Mouse (Mus musculus) thymus, adult 2 months (tissue): ENCODE results near the gene Slc41a3.

Experiments
- CTCF ChIP-seq: fragments of 200-500 bp; IDR thresholded peaks from 2 replicates; pipeline ENCODE4 v1.5.1; 2012; ENCODE audit warnings: mild to moderate bottlenecking, control low read depth, low read length, moderate library complexity, borderline replicate concordance; ENCODE audit not compliant: control insufficient read depth, poor library complexity, insufficient read depth; ENCODE audit errors: extremely low read depth
- POLR2A ChIP-seq: fragments of 200-500 bp; IDR thresholded peaks from 2 replicates; pipeline ENCODE4 v1.6.1; 2012; ENCODE audit warnings: mild to moderate bottlenecking, low read length, control low read depth, moderate library complexity; ENCODE audit not compliant: control insufficient read depth, poor library complexity, insufficient read depth; ENCODE audit errors: extremely low read depth

DNA sequence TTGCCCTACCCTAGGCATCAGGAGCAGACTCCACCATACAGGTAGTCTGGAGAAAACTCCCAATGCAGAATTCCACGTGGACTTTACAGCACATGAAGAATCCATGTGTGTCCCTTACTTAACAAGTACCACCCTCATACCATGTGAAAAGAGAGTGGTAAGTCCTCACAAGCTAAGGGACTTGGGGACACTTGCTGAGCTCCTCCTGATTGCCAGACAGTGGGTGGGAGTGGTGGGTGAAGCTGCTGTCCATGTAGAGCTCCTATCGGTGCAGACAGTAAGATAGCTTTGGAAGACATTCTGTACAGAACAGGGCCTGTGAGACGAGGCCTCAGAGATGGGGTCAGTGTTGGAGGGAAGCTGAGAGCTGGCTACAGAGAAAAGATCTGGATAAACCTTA, 36.6 kb upstream of the Slc41a3 start:
- no peak for TF ChIP-seq CTCF
- no peak for TF ChIP-seq POLR2A
